Mouse (Mus musculus) brown adipose tissue, adult 24 weeks (tissue): Measurements from ENCODE around the gene Dll4. TPM values are rescaled to one million over a fixed set of nuclear protein-coding genes. Genes with fewer than 3 reads are reported as not detected.

Source experiments
- H3K27ac ChIP-seq: fragments of 200-500 bp; replicated peaks from 2 replicates; pipeline ENCODE4 v1.5.1; 2012; ENCODE audit warnings: low read depth, mild to moderate bottlenecking, low read length
- H3K4me1 ChIP-seq: fragments of 200-500 bp; 2 replicates; pipeline ENCODE4 v1.6.1; 2012; ENCODE audit warnings: low read length, mixed read lengths; ENCODE audit not compliant: control insufficient read depth, insufficient read depth, insufficient read length
- H3K4me3 ChIP-seq: fragments of 200-500 bp; 2 replicates; pipeline ENCODE4 v1.5.1; 2012; ENCODE audit warnings: low read depth, mild to moderate bottlenecking, low read length, moderate library complexity; ENCODE audit not compliant: insufficient read depth
- polyA plus RNA-seq: library from polyadenylated mRNA; stranded (reverse); fragments of >200 nt; gene quantifications from 2 replicates; pipeline ENCODE4 v1.2.4, GENCODE M21; 2012; ENCODE audit not compliant: missing spikeins, insufficient read depth, insufficient read length

Dll4 gene
- polyA plus RNA-seq, 1 experiment: 3.2 TPM

- Histone ChIP-seq H3K27ac (no peak overlapping the region), H3K4me3 (no peak overlapping the region), H3K4me1 (no peaks in the 10 kb centered on the region)
Observed at GRCm38 (mm10) chr2:119370116-119370515, 44.5 kb downstream of the Dll4 start.

- Histone ChIP-seq H3K4me3 (no peak overlapping the region), H3K27ac (no peak overlapping the region), H3K4me1 (0 out of 2 replicates have a peak, but pooled peaks cover 3% of the 10 kb centered on the region)
Observed at GRCm38 (mm10) chr2:119377286-119377685, 51.7 kb downstream of the Dll4 start.

GRCm38 (mm10) chr2:119377826-119378225, 52.2 kb downstream of the Dll4 start:
- H3K4me3 ChIP-seq: no peak overlapping the region
- H3K4me1 ChIP-seq: 0 out of 2 replicates have a peak, but pooled peaks cover 3% of the 10 kb centered on the region
- H3K27ac ChIP-seq: no peak overlapping the region

GRCm38 (mm10) chr2:119379455-119379854, 53.9 kb downstream of the Dll4 start:
- H3K4me3 ChIP-seq: no peak overlapping the region
- 0 out of 2 replicates have a peak, but pooled peaks cover 3% of the 10 kb centered on the region for H3K4me1 ChIP-seq
- no peak overlapping the region for H3K27ac ChIP-seq

Other genes with a start within 250 kb of the Dll4 start
- 0.83 TPM in 1 of 2 replicates, not detected in the other for gene Rad51, start 213.0 kb upstream of the Dll4 start, polyA plus RNA-seq
- 124 and 184 TPM in 2 replicates for gene Rmdn3, start 168.8 kb upstream of the Dll4 start, polyA plus RNA-seq
- gene Gchfr, start 158.0 kb upstream of the Dll4 start, polyA plus RNA-seq: 1.7 and 2.4 TPM in 2 replicates
- gene Gm14137, start 151.3 kb upstream of the Dll4 start, polyA plus RNA-seq: not detected in 2 replicates
- gene Zfyve19, start 117.2 kb upstream of the Dll4 start, polyA plus RNA-seq: 16.2 and 21.0 TPM in 2 replicates
- gene Dnajc17, start 117.0 kb upstream of the Dll4 start, polyA plus RNA-seq: 7.8 and 8.8 TPM in 2 replicates
- not detected in 2 replicates for gene Ppp1r14d, start 95.9 kb upstream of the Dll4 start, polyA plus RNA-seq
- not detected in 2 replicates for gene Spint1, start 88.4 kb upstream of the Dll4 start, polyA plus RNA-seq
- gene Rhov, start 54.5 kb upstream of the Dll4 start, polyA plus RNA-seq: not detected in 2 replicates
- gene Vps18, start 37.0 kb upstream of the Dll4 start, polyA plus RNA-seq: 3.6 and 4.8 TPM in 2 replicates
- 2.1 and 2.3 TPM in 2 replicates for gene Chac1, start 25.4 kb downstream of the Dll4 start, polyA plus RNA-seq
- gene Ino80, start 151.9 kb downstream of the Dll4 start, polyA plus RNA-seq: 5.4 and 5.5 TPM in 2 replicates
- gene Exd1, start 221.8 kb downstream of the Dll4 start, polyA plus RNA-seq: 2.9 and 3.0 TPM in 2 replicates
- 225 and 269 TPM in 2 replicates for gene Chp1, start 221.9 kb downstream of the Dll4 start, polyA plus RNA-seq